Mouse (Mus musculus) kidney, adult 11 months (tissue): ENCODE measurements around the gene Mob4.
A peak's percentile ranks its signal among the peaks of the same experiment; 100 is the strongest.
"Not testable (repeated sequence)": the region's sequence is repeated elsewhere in the genome, so short reads cannot be mapped to it uniquely, and the experiment has no call there.

Experiments used
- DNase-seq: peaks from one replicate; pipeline ENCODE4 v3.0.0; 2022

Gene Mob4

GRCm38 (mm10) chr1:55130943-55131401, at the start of gene Mob4:
Gene Mob4 (plus strand): TSS chr1:55131231.
- DNase-seq, result peak; percentile 87

- DNase-seq, result no peak
Observed at GRCm38 (mm10) chr1:55082106-55082505, 48.9 kb upstream of the Mob4 start.

GRCm38 (mm10) chr1:55085781-55086366, 45.2 kb upstream of the Mob4 start:
- DNase-seq, result no peak

- DNase-seq, result peak; percentile 78
Observed at GRCm38 (mm10) chr1:55086868-55087400, 44.1 kb upstream of the Mob4 start.

- DNase-seq, result peak; percentile 65
Observed at GRCm38 (mm10) chr1:55087401-55087904, 43.6 kb upstream of the Mob4 start.

GRCm38 (mm10) chr1:55087932-55088610, 43.0 kb upstream of the Mob4 start, which contains the start of the genes Hspe1 and Hspd1:
Gene Hspe1 (plus strand): TSS chr1:55088132.
Gene Hspd1 (minus strand): TSS chr1:55088243.
- DNase-seq, result peak; percentile 98

- no peak for DNase-seq
Observed at GRCm38 (mm10) chr1:55088611-55089497, 42.2 kb upstream of the Mob4 start.

- DNase-seq, result no peak
Observed at GRCm38 (mm10) chr1:55089498-55090064, 41.5 kb upstream of the Mob4 start.

GRCm38 (mm10) chr1:55092056-55092455, 39.0 kb upstream of the Mob4 start:
- no peak for DNase-seq

- DNase-seq, result no peak
Observed at GRCm38 (mm10) chr1:55092469-55092868, 38.6 kb upstream of the Mob4 start.

GRCm38 (mm10) chr1:55106919-55107585, 24.0 kb upstream of the Mob4 start:
- no peak for DNase-seq

GRCm38 (mm10) chr1:55107644-55108043, 23.4 kb upstream of the Mob4 start:
- no peak for DNase-seq

- DNase-seq, result no peak
Observed at GRCm38 (mm10) chr1:55108473-55108872, 22.6 kb upstream of the Mob4 start.

GRCm38 (mm10) chr1:55109066-55109766, 21.8 kb upstream of the Mob4 start:
- no peak for DNase-seq

GRCm38 (mm10) chr1:55123046-55123445, 8.0 kb upstream of the Mob4 start:
- DNase-seq, result no peak

- DNase-seq, result no peak
Observed at GRCm38 (mm10) chr1:55123561-55123960, 7.5 kb upstream of the Mob4 start.

- not testable (repeated sequence) for DNase-seq
Observed at GRCm38 (mm10) chr1:55124136-55124535, 6.9 kb upstream of the Mob4 start.

GRCm38 (mm10) chr1:55129716-55130115, 1.3 kb upstream of the Mob4 start:
- DNase-seq, result no peak

GRCm38 (mm10) chr1:55130190-55130916, 678 bp upstream of the Mob4 start:
- DNase-seq, result no peak

GRCm38 (mm10) chr1:55131424-55132014, 488 bp downstream of the Mob4 start:
- DNase-seq, result no peak
